Mouse (Mus musculus) small intestine, adult 10 weeks (tissue): ENCODE data around the gene BC035947. TPM values are rescaled to one million over a fixed set of nuclear protein-coding genes. Genes with fewer than 3 reads are reported as not detected.

Experiments
- polyA plus RNA-seq: library from polyadenylated mRNA; stranded (reverse); fragments of 350-450 nt; fragmentation: Illumina TruSeq; extraction: RNeasy Lipid Tissue Mini Kit (QIAGEN cat#74804); gene quantifications from one replicate; pipeline ENCODE4 v1.2.3, GENCODE M21; 2014; ENCODE audit warnings: low replicate concordance

Gene BC035947
- polyA plus RNA-seq: not detected

GRCm38 (mm10) chr1:78511621-78512160 is at the start of gene BC035947:
Gene BC035947 (minus strand): TSS chr1:78512158.

DNA sequence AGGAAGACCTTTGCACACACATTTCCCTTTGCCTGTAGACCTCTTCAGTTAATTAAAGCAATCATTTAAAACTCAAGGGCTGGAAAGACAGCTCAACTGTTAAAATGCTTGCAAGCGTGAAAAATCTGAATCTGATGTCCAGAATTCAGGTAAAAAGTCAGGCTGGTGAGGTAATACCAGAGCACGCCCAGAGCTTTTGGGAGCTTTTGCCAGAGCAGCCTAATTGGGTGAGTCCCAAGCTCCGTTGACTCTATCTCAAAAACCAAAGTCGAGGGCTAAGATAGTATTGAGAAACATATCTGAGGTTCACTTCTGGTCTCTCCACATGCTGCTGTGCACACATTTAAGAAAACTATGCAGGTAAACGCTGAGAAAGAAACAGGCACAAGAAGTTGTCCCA is 1.1 kb downstream of the BC035947 start, which contains the start of gene Mogat1:
Mogat1 (plus strand) TSS at position 130 of the 400 bp plus-strand sequence.

DNA sequence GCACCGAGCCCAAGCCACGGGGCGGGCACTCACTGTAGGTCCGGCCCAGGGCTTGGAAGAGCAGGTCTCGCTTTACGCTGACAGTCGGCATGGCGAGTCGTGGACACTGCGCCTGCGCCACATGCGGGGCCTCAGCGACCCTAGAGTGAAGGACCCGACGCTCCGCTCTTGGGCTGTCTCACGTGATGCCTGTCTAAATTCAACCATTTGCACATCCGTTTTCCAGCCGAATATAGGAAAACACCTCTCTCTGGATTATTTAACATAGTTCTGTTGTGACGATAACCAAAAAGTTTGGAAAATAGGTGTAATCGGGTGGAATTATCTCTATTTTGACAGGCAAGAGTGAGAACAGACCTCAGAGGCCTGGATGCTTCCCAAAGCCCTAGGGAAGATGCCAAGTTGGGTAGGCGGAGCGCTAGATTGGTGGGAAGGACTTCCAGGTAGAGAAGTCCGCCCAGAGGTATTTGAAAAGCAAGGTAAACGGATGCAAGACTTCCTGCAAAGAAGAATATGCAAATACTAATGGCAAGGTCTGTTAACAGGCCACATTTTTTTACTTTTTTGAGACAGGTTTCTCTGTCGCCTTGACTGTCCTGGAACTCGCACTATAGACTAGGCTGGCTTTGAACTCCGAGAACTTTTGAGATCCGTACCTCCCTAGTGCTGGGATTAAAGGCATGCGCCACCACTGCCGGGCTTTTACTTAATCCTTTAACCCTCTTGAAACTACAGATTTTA is 23.0 kb downstream of the BC035947 start, which contains the start of gene Farsb:
Farsb (minus strand) TSS at position 146 of the 741 bp plus-strand sequence.

Other genes starting within 250 kb of the BC035947 start
- 87.4 TPM for gene Sgpp2, start 201.8 kb downstream of the BC035947 start, polyA plus RNA-seq
- gene Farsb, start 23.3 kb downstream of the BC035947 start, polyA plus RNA-seq: 173 TPM
- gene Mogat1, start 1.2 kb downstream of the BC035947 start, polyA plus RNA-seq: not detected
- gene Acsl3, start 145.7 kb upstream of the BC035947 start, polyA plus RNA-seq: 131 TPM
- gene Utp14b, start 145.9 kb upstream of the BC035947 start, polyA plus RNA-seq: 8.1 TPM